11 mouse cellular contexts compared by ENCODE assay signal in genomic region chr4:142447529-142447928, GRCm38 (mm10).
A peak's percentile ranks its signal among the peaks of the same experiment; 100 is the strongest.
DNase-seq lines count a peak whose midpoint lies in the region; ATAC-seq and TF ChIP-seq lines count a peak whose summit lies in the region.
"Had no signal": no experiment of that assay in that cellular context is flagged by ENCODE, and none has a peak within 500 bp of the region (broad histone marks: within the 10 kb centered on the region; RNA-seq: fewer than 3 reads in every experiment).

No protein-coding gene starts in this region.

- no peak overlapping the region for H3K9ac ChIP-seq in lung, embryonic 14.5 days
- no peak overlapping the region for H3K9ac ChIP-seq in hindbrain, embryonic 11.5 days (ENCODE audit: low read depth, low read length)
- H3K9ac ChIP-seq: liver, embryonic 13.5 days had no signal

- H3K4me2 ChIP-seq in lung, embryonic 14.5 days, result no peak overlapping the region
- no peak overlapping the region for H3K4me2 ChIP-seq in hindbrain, embryonic 11.5 days (replicated peaks; ENCODE audit: low read depth, low read length)
- H3K4me2 ChIP-seq: liver, embryonic 13.5 days had no signal

- TF ChIP-seq CTCF in brain, embryonic 14.5 days (IDR thresholded peaks at IDR 0.05; ENCODE audit: borderline replicate concordance, extremely low read depth, insufficient read depth, insufficient read length), result no peak
- TF ChIP-seq CTCF in lung, embryonic 14.5 days (IDR thresholded peaks at IDR 0.05; ENCODE audit: low read depth), result no peak

- WGBS in lung, embryonic 14.5 days, result 30% methylated on average over 7 of the region's 7 CpGs
- WGBS in hindbrain, embryonic 11.5 days, result 72% methylated on average over 7 of the region's 7 CpGs

- H3K27me3 ChIP-seq in lung, embryonic 14.5 days (ENCODE audit: insufficient read depth, low read length), result no peaks in the 10 kb centered on the region
- H3K27me3 ChIP-seq in hindbrain, embryonic 11.5 days (ENCODE audit: control insufficient read depth, insufficient read depth, low read length), result no peaks in the 10 kb centered on the region
- H3K27me3 ChIP-seq: liver, embryonic 13.5 days had no signal

- DNase-seq in heart, postnatal 14 days, result peak; percentile 3 to 7
- DNase-seq in heart, adult 8-10 months (ENCODE audit: low spot score), result no peak
- DNase-seq in brain, embryonic 14.5 days (ENCODE audit: low read depth), result peak; percentile 78
- peak; percentile 79 to 84 for DNase-seq in frontal cortex, postnatal 36 days (ENCODE audit: low spot score in 2 of 2)
- peak; percentile 73 for DNase-seq in lung, embryonic 14.5 days
- no peak for DNase-seq in hindbrain, embryonic 11.5 days (ENCODE audit: low spot score)
- DNase-seq in spleen, postnatal 14 days (ENCODE audit: low spot score in 2 of 2), result no peak
- DNase-seq in ovary, adult 18-20 months (ENCODE audit: low spot score), result no peak
- DNase-seq: liver, embryonic 13.5 days; spleen, adult 18-20 months had no signal

- intact Hi-C loops in heart, postnatal 14 days (cut with DNase I), result no loop called here

- no peak overlapping the region for H3K4me3 ChIP-seq in lung, embryonic 14.5 days (ENCODE audit: low read depth, low read length)
- H3K4me3 ChIP-seq in hindbrain, embryonic 11.5 days (ENCODE audit: low read depth, low read length), result no peak overlapping the region
- H3K4me3 ChIP-seq: liver, embryonic 13.5 days had no signal

- H3K4me1 ChIP-seq in lung, embryonic 14.5 days (ENCODE audit: insufficient read depth), result peaks cover 4% of the 10 kb centered on the region
- H3K4me1 ChIP-seq in hindbrain, embryonic 11.5 days (replicated peaks; ENCODE audit: control insufficient read depth, insufficient read depth, low read length), result no peaks in the 10 kb centered on the region
- H3K4me1 ChIP-seq: liver, embryonic 13.5 days had no signal

- H3K36me3 ChIP-seq in lung, embryonic 14.5 days (ENCODE audit: insufficient read depth), result no peaks in the 10 kb centered on the region
- no peaks in the 10 kb centered on the region for H3K36me3 ChIP-seq in hindbrain, embryonic 11.5 days (ENCODE audit: control insufficient read depth, insufficient read depth, low read length)
- H3K36me3 ChIP-seq: liver, embryonic 13.5 days had no signal

- no peak for TF ChIP-seq POLR2A in brain, embryonic 14.5 days (IDR thresholded peaks at IDR 0.05; ENCODE audit: borderline replicate concordance, extremely low read depth, insufficient read depth, insufficient read length, poor library complexity, severe bottlenecking)

- ATAC-seq in lung, embryonic 14.5 days (ENCODE audit: insufficient read depth), result peak; percentile 38; the same call in 1 of the 2 replicates
- no peak for ATAC-seq in hindbrain, embryonic 11.5 days (ENCODE audit: low FRiP score)
- ATAC-seq: hindbrain, embryonic 16.5 days had no signal

- H3K27ac ChIP-seq in lung, embryonic 14.5 days (ENCODE audit: low read depth), result no peak overlapping the region
- no peak overlapping the region for H3K27ac ChIP-seq in hindbrain, embryonic 11.5 days (ENCODE audit: low read depth, low read length)
- H3K27ac ChIP-seq: liver, embryonic 13.5 days had no signal

- H3K9me3 ChIP-seq in lung, embryonic 14.5 days (ENCODE audit: low read depth, low read length), result no peaks in the 10 kb centered on the region
- no peaks in the 10 kb centered on the region for H3K9me3 ChIP-seq in hindbrain, embryonic 11.5 days (ENCODE audit: control insufficient read depth, low read length)
- H3K9me3 ChIP-seq: liver, embryonic 13.5 days had no signal

Comparison
In these comparisons a context has a peak if more than half of its experiments do, and no peak if none do; other contexts are left out.
1. DNase-seq: peak in heart, postnatal 14 days (2 of 2), brain, embryonic 14.5 days (single experiment), frontal cortex, postnatal 36 days (2 of 2) and lung, embryonic 14.5 days (single experiment); none in heart, adult 8-10 months (single experiment), hindbrain, embryonic 11.5 days (single experiment), spleen, postnatal 14 days (0 of 2) and ovary, adult 18-20 months (single experiment).